Mouse (Mus musculus) CH12.LX (cell line): Measurements from ENCODE around the gene Ankar. TPM values are rescaled to one million over a fixed set of nuclear protein-coding genes. Genes with fewer than 3 reads are reported as not detected.

Experiments used
- DNase-seq: peaks from one replicate; pipeline ENCODE4 v3.0.0-alpha.2; 2013; ENCODE audit errors: extremely low read depth
- H3K27ac ChIP-seq: 2 replicates; pipeline ENCODE4 v1.5.1; 2012; ENCODE audit warnings: low read depth, mild to moderate bottlenecking, control low read depth, moderate library complexity; ENCODE audit not compliant: insufficient read depth
- H3K27me3 ChIP-seq: replicated peaks from 2 replicates; pipeline ENCODE3; 2012; ENCODE audit warnings: inconsistent platforms
- H3K36me3 ChIP-seq, 2 experiments: replicated peaks in 1 of 2; 2 replicates each; pipeline versions ENCODE3 to v1.6.1; 2012; ENCODE audit warnings: inconsistent platforms in 1 of 2, low read length in 1 of 2, mild to moderate bottlenecking in 1 of 2, mixed read lengths in 1 of 2, moderate library complexity in 1 of 2; ENCODE audit not compliant: control insufficient read depth in 1 of 2, insufficient read depth in 1 of 2
- H3K4me1 ChIP-seq, 2 experiments: 2 replicates each; pipeline ENCODE4 v1.6.1; 2012; ENCODE audit warnings: inconsistent platforms in 1 of 2, moderate library complexity in 1 of 2; ENCODE audit not compliant: insufficient read depth in 2 of 2, control insufficient read depth in 1 of 2
- H3K4me2 ChIP-seq: 2 replicates; pipeline ENCODE4 v1.6.1; 2012; ENCODE audit warnings: low read depth, mild to moderate bottlenecking, control low read depth; ENCODE audit not compliant: poor library complexity, insufficient read depth, severe bottlenecking
- H3K4me3 ChIP-seq, 3 experiments: fragments of 150-350 bp in 1 of 3; sonication (generic) in 1 of 3; replicated peaks in 1 of 3; 2 replicates each; pipeline versions ENCODE3 to v1.5.1; 2011 to 2012; ENCODE audit warnings: low read depth in 2 of 3, low read length in 2 of 3, mild to moderate bottlenecking in 2 of 3, moderate library complexity in 2 of 3, control low read depth in 1 of 3, improper control_type of control experiment in 1 of 3, inconsistent platforms in 1 of 3, mixed read lengths in 1 of 3; ENCODE audit not compliant: poor library complexity in 1 of 3
- H3K79me2 ChIP-seq: replicated peaks from 2 replicates; pipeline ENCODE4 v1.6.1; 2012; ENCODE audit warnings: mild to moderate bottlenecking, moderate library complexity; ENCODE audit not compliant: control insufficient read depth, poor library complexity, insufficient read depth, severe bottlenecking; ENCODE audit errors: extremely low read depth
- H3K9ac ChIP-seq: 2 replicates; pipeline ENCODE4 v1.6.1; 2012; ENCODE audit warnings: low read depth, mild to moderate bottlenecking, control low read depth, moderate library complexity; ENCODE audit not compliant: insufficient read depth
- H3K9me3 ChIP-seq: replicated peaks from 2 replicates; pipeline ENCODE3; 2012; ENCODE audit warnings: low read length, inconsistent platforms, mixed read lengths
- CHD2 ChIP-seq: IDR thresholded peaks from 2 replicates; pipeline ENCODE4 v1.6.1; 2011; ENCODE audit warnings: low read length, improper control_type of control experiment
- CTCF ChIP-seq, 2 experiments: IDR thresholded peaks in 1 of 2; conservative IDR thresholded peaks in 1 of 2; 2 replicates each; pipeline ENCODE4 v1.5.1; 2011 to 2012; ENCODE audit warnings: low read depth in 2 of 2, low read length in 2 of 2, improper control_type of control experiment in 1 of 2, inconsistent platforms in 1 of 2, mild to moderate bottlenecking in 1 of 2, moderate library complexity in 1 of 2
- E2F4 ChIP-seq: IDR thresholded peaks from 2 replicates; pipeline ENCODE4 v1.6.1; 2011; ENCODE audit warnings: low read depth, low read length, improper control_type of control experiment; ENCODE audit not compliant: insufficient replicate concordance
- ETS1 ChIP-seq: conservative IDR thresholded peaks from 2 replicates; pipeline ENCODE4 v1.6.1; 2012; ENCODE audit warnings: low read depth, mild to moderate bottlenecking, inconsistent platforms, low read length, improper control_type of control experiment, moderate library complexity
- IRF4 ChIP-seq: IDR thresholded peaks from 2 replicates; pipeline ENCODE4 v1.6.1; 2014; ENCODE audit warnings: low read depth, mild to moderate bottlenecking, inconsistent platforms, low read length, improper control_type of control experiment
- JUN ChIP-seq: IDR thresholded peaks from 2 replicates; pipeline ENCODE4 v1.6.1; 2011; ENCODE audit warnings: low read depth, mild to moderate bottlenecking, low read length, improper control_type of control experiment, moderate library complexity; ENCODE audit not compliant: insufficient read depth
- MAFK ChIP-seq: IDR thresholded peaks from 2 replicates; pipeline ENCODE4 v1.6.1; 2011; ENCODE audit warnings: low read length, improper control_type of control experiment; ENCODE audit not compliant: insufficient replicate concordance
- MEF2A ChIP-seq: IDR thresholded peaks from 2 replicates; pipeline ENCODE4 v1.6.1; 2014; ENCODE audit warnings: low read depth, mild to moderate bottlenecking, inconsistent platforms, low read length, improper control_type of control experiment, borderline replicate concordance
- POLR2A ChIP-seq: IDR thresholded peaks from 2 replicates; pipeline ENCODE4 v1.6.1; 2011; ENCODE audit warnings: low read depth, mild to moderate bottlenecking, improper control_type of control experiment, low read length
- SMC3 ChIP-seq: IDR thresholded peaks from 2 replicates; pipeline ENCODE4 v1.6.1; 2011; ENCODE audit warnings: low read depth, low read length, improper control_type of control experiment
- TCF12 ChIP-seq: IDR thresholded peaks from 2 replicates; pipeline ENCODE4 v1.6.1; 2014; ENCODE audit warnings: low read depth, mild to moderate bottlenecking, inconsistent platforms, low read length, improper control_type of control experiment
- USF1 ChIP-seq: IDR thresholded peaks from 2 replicates; pipeline ENCODE4 v1.6.1; 2014; ENCODE audit warnings: low read depth, mild to moderate bottlenecking, inconsistent platforms, low read length, improper control_type of control experiment
- ZC3H11A ChIP-seq: IDR thresholded peaks from 2 replicates; pipeline ENCODE4 v1.6.1; 2012; ENCODE audit warnings: low read depth, mild to moderate bottlenecking, inconsistent platforms, low read length, improper control_type of control experiment
- ZMIZ1 ChIP-seq: IDR thresholded peaks from 2 replicates; pipeline ENCODE4 v1.6.1; 2012; ENCODE audit warnings: low read depth, mild to moderate bottlenecking, inconsistent platforms, low read length, improper control_type of control experiment
- dilution Hi-C: fragments of 300-500 bp; cut with MboI; formaldehyde crosslinking; loops from 2 replicates; pipeline ENCODE4 v1.14.3; 2020; ENCODE audit warnings: low sequenced_read_pairs; ENCODE audit not compliant: extremely low pct_unique_long_range_greater_than_20kb, extremely low pct_ligation_motif_present
- in situ Hi-C: fragments of 300-500 bp; cut with MboI; formaldehyde crosslinking; loops from 3 replicates; pipeline ENCODE4 v1.14.3; 2019; ENCODE audit warnings: low sequenced_read_pairs, low pct_ligation_motif_present, low pct_unique_long_range_greater_than_20kb, mixed read lengths
- polyA plus RNA-seq: library from polyadenylated mRNA; unstranded; fragments of >175 nt; gene quantifications from 2 replicates; pipeline ENCODE4 v1.2.1, GENCODE M21; 2012; ENCODE audit warnings: low read depth; ENCODE audit not compliant: insufficient read length
- total RNA-seq, 2 experiments: library from RNA; depleted of rRNA; stranded (reverse); fragments of 300-350 nt in 1 of 2; fragments of >200 nt in 1 of 2; gene quantifications; 2 replicates each; pipeline ENCODE4 v1.2.3; 2012 to 2014

The Ankar gene
- total and polyA plus RNA-seq, 3 experiments, result not detected

DNA sequence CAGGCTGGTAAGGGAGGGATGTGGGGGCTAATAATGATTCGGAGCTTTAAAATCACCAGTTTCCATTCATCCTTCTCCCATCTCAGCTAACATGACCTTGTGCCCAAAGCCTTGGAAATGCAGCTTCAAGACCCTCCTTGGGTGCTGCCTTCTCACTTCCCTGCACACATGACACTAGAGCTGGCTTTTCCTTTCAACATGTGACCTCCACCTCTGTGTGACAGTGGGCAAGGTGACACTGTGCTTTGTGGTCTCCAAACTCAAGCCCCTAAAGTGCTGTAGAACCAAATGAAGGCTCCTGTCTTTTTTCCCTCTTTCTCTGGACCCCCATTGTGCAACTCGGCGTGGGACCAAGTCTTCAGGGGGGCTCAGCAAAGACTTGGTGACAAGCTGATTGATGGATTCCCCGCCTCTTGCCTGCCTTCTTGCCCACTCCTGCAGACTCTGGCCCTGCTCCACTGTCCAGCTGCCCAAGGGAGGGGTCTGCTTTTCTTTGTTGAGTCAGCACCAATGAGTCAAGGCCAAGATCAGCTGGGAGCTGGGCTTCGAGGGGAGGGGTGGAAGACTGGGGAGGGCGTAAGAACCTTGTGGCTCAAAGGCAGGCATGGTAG lies 19.8 kb upstream of the Ankar start:
- dilution Hi-C loops (no loop called here), in situ Hi-C loops (no loop called here)
- peaks cover 17 to 59% of the 10 kb centered on the region in 2 experiments for H3K36me3 ChIP-seq
- no peak for DNase-seq
- no peak overlapping the region for H3K4me3 ChIP-seq
- no peak for TF ChIP-seq MAFK
- no peak for TF ChIP-seq JUN
- TF ChIP-seq TCF12, result no peak
- TF ChIP-seq CHD2, result no peak
- TF ChIP-seq USF1, result no peak
- no peak for TF ChIP-seq ZMIZ1
- TF ChIP-seq MEF2A, result no peak
- H3K27ac ChIP-seq, result no peak overlapping the region
- no peak overlapping the region for H3K9ac ChIP-seq
- no peaks in the 10 kb centered on the region for H3K27me3 ChIP-seq
- no peaks in the 10 kb centered on the region for H3K79me2 ChIP-seq
- peaks cover 3% of the 10 kb centered on the region for H3K9me3 ChIP-seq
- peaks cover 0 to 9% of the 10 kb centered on the region in 2 experiments; a peak in 2 of 4 replicates for H3K4me1 ChIP-seq
- no peak overlapping the region for H3K4me2 ChIP-seq

DNA sequence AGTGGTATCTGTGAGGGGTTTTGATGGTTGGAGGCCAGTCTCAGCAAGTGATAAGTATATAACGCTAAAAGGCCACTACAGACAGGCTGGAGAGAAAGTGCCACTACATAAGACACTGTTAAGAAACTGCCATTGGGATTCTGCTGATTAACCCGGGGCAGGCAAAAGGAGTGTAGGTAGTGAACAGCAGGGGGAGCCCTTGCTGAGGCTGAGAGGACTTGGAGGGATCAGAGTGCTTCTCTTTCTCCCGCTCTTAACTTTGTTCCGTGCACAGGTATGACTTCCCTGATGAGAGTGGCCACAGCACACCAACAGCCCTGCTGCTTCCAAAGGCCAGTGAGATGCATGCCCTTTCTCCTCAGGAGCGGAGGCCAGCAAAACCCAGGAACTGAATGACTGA lies 18.5 kb upstream of the Ankar start:
- no peaks in the 10 kb centered on the region for H3K27me3 ChIP-seq
- H3K9ac ChIP-seq, result no peak overlapping the region
- H3K27ac ChIP-seq, result no peak overlapping the region
- no peak for TF ChIP-seq POLR2A
- no peak for TF ChIP-seq ETS1
- 0 out of 2 replicates have a peak, but pooled peaks have one; percentile 41 for TF ChIP-seq E2F4
- TF ChIP-seq IRF4, result peak; percentile 27; the same call in 1 of the 2 replicates
- TF ChIP-seq MEF2A, result peak; percentile 40; the same call in 1 of the 2 replicates
- peak; percentile 96 for TF ChIP-seq ZC3H11A
- TF ChIP-seq JUN, result no peak
- peak; percentile 100 for TF ChIP-seq SMC3
- TF ChIP-seq CTCF (conservative IDR thresholded peaks at IDR 0.05 in 1 of 2, IDR thresholded peaks at IDR 0.05 in 1 of 2; ENCODE audit: low read depth in 2 of 2, low read length in 2 of 2), result peak; percentile 74 to 94
- dilution Hi-C loops (no loop called here), in situ Hi-C loops (loop anchor here (5.0 kb wide), 1 partner anchor 128 kb away; no protein-coding TSS in a partner anchor)
- H3K4me2 ChIP-seq, result no peak overlapping the region
- H3K79me2 ChIP-seq, result peaks cover 5% of the 10 kb centered on the region; the same call in 1 of the 2 replicates
- H3K9me3 ChIP-seq, result peaks cover 3% of the 10 kb centered on the region
- H3K4me1 ChIP-seq, result peaks cover 0 to 23% of the 10 kb centered on the region in 2 experiments; a peak in 2 of 4 replicates
- DNase-seq, result peak; percentile 87
- H3K36me3 ChIP-seq, result peaks cover 27 to 72% of the 10 kb centered on the region in 2 experiments
- H3K4me3 ChIP-seq, result no peak overlapping the region
